Mouse (Mus musculus): ENCODE data around the gene Nckap5. TPM values are rescaled to one million over a fixed set of nuclear protein-coding genes. Genes with fewer than 3 reads are reported as not detected.

Nckap5 gene
- total and polyA plus RNA-seq, 3 experiments: not detected

DNA sequence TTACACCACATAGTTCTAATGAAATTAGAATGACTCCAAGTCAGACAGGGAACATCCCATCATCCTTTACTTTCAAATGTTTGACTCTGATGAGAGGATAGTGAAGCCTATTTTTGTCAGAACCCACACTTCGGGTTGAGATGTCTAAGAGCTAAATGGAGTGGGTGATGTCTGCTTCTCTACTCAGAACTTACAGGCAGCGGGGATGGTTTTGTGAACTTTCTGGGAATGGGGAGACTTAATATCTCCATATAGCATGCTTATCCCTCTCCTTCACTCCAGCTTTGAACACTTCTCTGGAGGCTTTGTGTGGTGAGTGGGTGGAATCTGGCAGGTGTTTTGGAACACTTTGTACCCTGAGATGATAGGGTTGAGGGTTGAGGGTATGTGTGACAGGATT, 698.3 kb downstream of the Nckap5 start:
- DNase-seq (ENCODE audit: low read depth, low spot score): no peak
- Histone ChIP-seq H3K4me3 (ENCODE audit: control insufficient read depth in 1 of 2, insufficient read depth in 1 of 2, low read depth in 2 of 2, low read length in 2 of 2) (no peak overlapping the region), H3K9me3 (replicated peaks; ENCODE audit: insufficient read depth, low read length) (no peaks in the 10 kb centered on the region), H3K36me3 (ENCODE audit: control insufficient read depth in 1 of 2, insufficient read depth in 2 of 2, low read length in 2 of 2) (no peaks in the 10 kb centered on the region), H3K9ac (ENCODE audit: control insufficient read depth, low read depth, low read length, poor library complexity, severe bottlenecking) (no peak overlapping the region), H3K79me2 (ENCODE audit: control insufficient read depth, insufficient read depth, low read length, poor library complexity) (no peaks in the 10 kb centered on the region), H3K4me1 (ENCODE audit: control insufficient read depth in 1 of 2, insufficient read depth in 2 of 2, low read length in 2 of 2) (no peaks in the 10 kb centered on the region), H3K27ac (ENCODE audit: control insufficient read depth, low read depth, low read length) (no peak overlapping the region), H3K27me3 (ENCODE audit: control insufficient read depth in 1 of 2, insufficient read depth in 2 of 2, low read length in 2 of 2) (no peaks in the 10 kb centered on the region)
- no peak for TF ChIP-seq RCOR1 (IDR thresholded peaks at IDR 0.05; ENCODE audit: low read depth, low read length)
- no peak for TF ChIP-seq MAFK (IDR thresholded peaks at IDR 0.05; ENCODE audit: borderline replicate concordance, low read depth, low read length)
- TF ChIP-seq GABPA (IDR thresholded peaks at IDR 0.05; ENCODE audit: low read depth, low read length): no peak
- no peak for TF ChIP-seq E2F4 (IDR thresholded peaks at IDR 0.05; ENCODE audit: borderline replicate concordance, low read depth, low read length)
- no peak for TF ChIP-seq ETS1 (IDR thresholded peaks at IDR 0.05; ENCODE audit: low read depth, low read length)
- no peak for TF ChIP-seq ZKSCAN1 (IDR thresholded peaks at IDR 0.05; ENCODE audit: low read depth, low read length)
- TF ChIP-seq POLR2AphosphoS2 (IDR thresholded peaks at IDR 0.05; ENCODE audit: low read length): no peak
- no peak for TF ChIP-seq MEF2A (IDR thresholded peaks at IDR 0.05; ENCODE audit: extremely low read depth, insufficient replicate concordance, low read depth, low read length, poor library complexity, severe bottlenecking)
- no peak for TF ChIP-seq USF2 (IDR thresholded peaks at IDR 0.05; ENCODE audit: borderline replicate concordance in 1 of 2, insufficient read depth in 1 of 2, low read depth in 1 of 2, low read length in 2 of 2)
- no peak for TF ChIP-seq JUND (IDR thresholded peaks at IDR 0.05; ENCODE audit: low read depth, low read length)
- no peak for TF ChIP-seq MYB (IDR thresholded peaks at IDR 0.05; ENCODE audit: low read depth, low read length)
- TF ChIP-seq BHLHE40 (IDR thresholded peaks at IDR 0.05; ENCODE audit: borderline replicate concordance, low read depth, low read length): no peak
- TF ChIP-seq MXI1 (IDR thresholded peaks at IDR 0.05; ENCODE audit: low read depth, low read length): no peak
- TF ChIP-seq ZC3H11A (IDR thresholded peaks at IDR 0.05; ENCODE audit: low read depth, low read length): no peak
- TF ChIP-seq SIN3A (IDR thresholded peaks at IDR 0.05; ENCODE audit: low read length): no peak
- no peak for TF ChIP-seq KAT2A (conservative IDR thresholded peaks at IDR 0.05; ENCODE audit: low read depth, low read length)
- no peak for TF ChIP-seq TCF12 (IDR thresholded peaks at IDR 0.05; ENCODE audit: low read depth, low read length)
- TF ChIP-seq NRF1 (IDR thresholded peaks at IDR 0.05; ENCODE audit: insufficient read depth, low read depth, low read length, poor library complexity, severe bottlenecking): no peak
- TF ChIP-seq CHD1 (IDR thresholded peaks at IDR 0.05; ENCODE audit: low read depth, low read length): no peak
- no peak for TF ChIP-seq CTCF (IDR thresholded peaks at IDR 0.05 in 2 of 3, conservative IDR thresholded peaks at IDR 0.05 in 1 of 3; ENCODE audit: control insufficient read depth in 1 of 3, insufficient read depth in 1 of 3, low read depth in 2 of 3, low read length in 3 of 3, poor library complexity in 1 of 3, severe bottlenecking in 1 of 3)

DNA sequence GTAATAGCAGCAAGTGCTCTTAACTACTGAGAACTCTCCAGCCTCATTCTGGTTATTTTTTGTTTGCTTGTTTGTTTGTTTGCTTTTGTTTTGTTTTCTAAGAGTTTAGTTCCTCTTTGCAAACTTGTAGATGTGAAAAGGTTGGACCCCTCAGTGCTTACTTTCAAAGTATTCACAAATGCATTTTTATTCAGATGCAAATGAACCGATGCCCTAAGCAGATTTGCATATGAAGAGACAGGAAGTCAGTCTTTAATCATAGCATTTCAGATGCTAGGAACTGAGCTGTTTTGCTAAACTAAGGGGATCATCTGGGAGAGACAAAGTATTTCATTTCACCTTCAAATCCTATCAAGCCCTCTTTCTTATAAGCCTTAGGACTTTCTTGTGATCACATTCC, 701.5 kb downstream of the Nckap5 start:
- H3K4me3 ChIP-seq (ENCODE audit: control insufficient read depth in 1 of 2, insufficient read depth in 1 of 2, low read depth in 2 of 2, low read length in 2 of 2): no peak overlapping the region
- H3K9me3 ChIP-seq (replicated peaks; ENCODE audit: insufficient read depth, low read length): no peaks in the 10 kb centered on the region
- H3K9ac ChIP-seq (ENCODE audit: control insufficient read depth, low read depth, low read length, poor library complexity, severe bottlenecking): no peak overlapping the region
- H3K27me3 ChIP-seq (ENCODE audit: control insufficient read depth in 1 of 2, insufficient read depth in 2 of 2, low read length in 2 of 2): no peaks in the 10 kb centered on the region
- no peaks in the 10 kb centered on the region for H3K79me2 ChIP-seq (ENCODE audit: control insufficient read depth, insufficient read depth, low read length, poor library complexity)
- no peak overlapping the region for H3K27ac ChIP-seq (ENCODE audit: control insufficient read depth, low read depth, low read length)
- H3K36me3 ChIP-seq (ENCODE audit: control insufficient read depth in 1 of 2, insufficient read depth in 2 of 2, low read length in 2 of 2): no peaks in the 10 kb centered on the region
- H3K4me1 ChIP-seq (ENCODE audit: control insufficient read depth in 1 of 2, insufficient read depth in 2 of 2, low read length in 2 of 2): no peaks in the 10 kb centered on the region
- TF ChIP-seq RAD21 (IDR thresholded peaks at IDR 0.05; ENCODE audit: low read depth, low read length) (no peak), TAL1 (IDR thresholded peaks at IDR 0.05; ENCODE audit: low read length) (no peak), USF1 (IDR thresholded peaks at IDR 0.05; ENCODE audit: low read depth, low read length) (no peak), TBP (IDR thresholded peaks at IDR 0.05; ENCODE audit: low read depth, low read length) (no peak), ZMIZ1 (IDR thresholded peaks at IDR 0.05; ENCODE audit: low read depth, low read length) (no peak), ELF1 (IDR thresholded peaks at IDR 0.05; ENCODE audit: low read depth, low read length) (no peak), MYB (IDR thresholded peaks at IDR 0.05; ENCODE audit: low read depth, low read length) (no peak), RCOR1 (IDR thresholded peaks at IDR 0.05; ENCODE audit: low read depth, low read length) (no peak), USF2 (IDR thresholded peaks at IDR 0.05; ENCODE audit: borderline replicate concordance in 1 of 2, insufficient read depth in 1 of 2, low read depth in 1 of 2, low read length in 2 of 2) (no peak), JUND (IDR thresholded peaks at IDR 0.05; ENCODE audit: low read depth, low read length) (no peak), NRF1 (IDR thresholded peaks at IDR 0.05; ENCODE audit: insufficient read depth, low read depth, low read length, poor library complexity, severe bottlenecking) (no peak), POLR2AphosphoS5 (IDR thresholded peaks at IDR 0.05; ENCODE audit: borderline replicate concordance, low read depth, low read length) (no peak), MAX (IDR thresholded peaks at IDR 0.05; ENCODE audit: low read length) (no peak), CHD2 (IDR thresholded peaks at IDR 0.05; ENCODE audit: low read length) (no peak), MYC (IDR thresholded peaks at IDR 0.05; ENCODE audit: low read depth, low read length) (no peak), HCFC1 (IDR thresholded peaks at IDR 0.05; ENCODE audit: low read depth, low read length) (no peak)
- no peak for DNase-seq (ENCODE audit: low read depth, low spot score)

Measured in MEL (cell line).